Mouse (Mus musculus): Measurements from ENCODE around the gene Gm20458. TPM values are rescaled to one million over a fixed set of nuclear protein-coding genes. Genes with fewer than 3 reads are reported as not detected.

Gene Gm20458
- polyA plus RNA-seq, 1 experiment from 2014 or later = 8.9 TPM

DNA sequence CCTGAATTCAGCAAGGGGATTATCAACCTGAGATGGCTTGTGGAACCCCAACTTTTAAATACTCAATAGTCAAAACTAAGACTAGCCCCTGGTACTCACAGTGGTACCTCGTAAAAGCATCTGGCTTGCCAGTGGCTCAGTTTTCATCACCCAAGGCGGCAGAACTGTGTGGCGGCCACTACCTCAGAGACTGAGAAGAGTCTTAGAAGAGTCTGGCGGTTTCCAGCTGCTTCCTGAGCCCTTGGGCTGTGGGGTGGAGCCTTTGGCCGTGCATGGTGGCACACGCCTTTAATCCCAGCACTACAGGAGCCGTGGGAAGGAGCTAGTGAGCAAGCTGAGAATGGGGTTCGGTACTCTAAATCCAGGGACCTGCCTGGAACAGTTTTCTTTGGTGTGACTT is 61.5 kb downstream of the Gm20458 start:
- H3K27ac ChIP-seq (ENCODE audit: low read depth, low read length) = no peak overlapping the region
- WGBS = 28% methylated on average over 8 of the region's 8 CpGs
- no peaks in the 10 kb centered on the region for H3K4me1 ChIP-seq (ENCODE audit: control insufficient read depth, insufficient read depth, low read length)
- H3K4me3 ChIP-seq (ENCODE audit: low read depth, low read length) = no peak overlapping the region
- no peaks in the 10 kb centered on the region for H3K27me3 ChIP-seq (replicated peaks; ENCODE audit: control insufficient read depth, insufficient read depth, low read length)
- H3K4me2 ChIP-seq (ENCODE audit: low read length) = no peak overlapping the region; the same call in 1 of the 2 replicates
- H3K9ac ChIP-seq (ENCODE audit: low read length) = no peak overlapping the region
- no peaks in the 10 kb centered on the region for H3K36me3 ChIP-seq (ENCODE audit: control insufficient read depth, insufficient read depth, low read length)
- ATAC-seq (no peak), DNase-seq (ENCODE audit: low spot score) (no peak)
- H3K9me3 ChIP-seq (replicated peaks; ENCODE audit: control insufficient read depth, low read length) = 0 out of 2 replicates have a peak, but pooled peaks cover 2% of the 10 kb centered on the region

DNA sequence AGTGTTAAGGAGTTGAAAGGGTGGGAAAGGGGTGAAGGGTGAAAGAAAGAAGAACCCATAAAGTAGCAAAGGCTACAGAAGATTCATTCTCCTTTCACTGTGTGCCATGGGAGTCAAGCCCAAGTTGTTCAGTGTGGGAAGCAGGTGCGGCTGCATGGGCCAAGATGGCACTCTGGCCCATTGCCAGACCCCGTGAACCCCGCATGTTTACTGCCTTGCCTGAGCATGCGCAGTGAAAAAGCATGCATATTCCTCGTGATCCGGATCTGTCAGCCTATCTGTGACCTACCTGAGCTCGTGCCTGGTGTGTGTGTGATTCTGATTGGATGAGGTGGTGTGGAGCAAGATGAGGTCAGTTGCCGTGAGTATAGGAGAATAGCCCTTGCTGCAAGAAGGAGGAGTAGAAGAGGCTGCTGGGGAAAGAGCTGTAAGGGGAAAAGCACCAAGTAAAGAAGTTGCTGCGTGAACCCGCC is 62.6 kb downstream of the Gm20458 start:
- Histone ChIP-seq H3K4me2 (ENCODE audit: low read length) (no peak overlapping the region), H3K36me3 (ENCODE audit: control insufficient read depth, insufficient read depth, low read length) (no peaks in the 10 kb centered on the region), H3K4me1 (ENCODE audit: control insufficient read depth, insufficient read depth, low read length) (no peaks in the 10 kb centered on the region), H3K27me3 (replicated peaks; ENCODE audit: control insufficient read depth, insufficient read depth, low read length) (no peaks in the 10 kb centered on the region), H3K9me3 (replicated peaks; ENCODE audit: control insufficient read depth, low read length) (0 out of 2 replicates have a peak, but pooled peaks cover 2% of the 10 kb centered on the region), H3K9ac (ENCODE audit: low read length) (no peak overlapping the region), H3K4me3 (ENCODE audit: low read depth, low read length) (no peak overlapping the region), H3K27ac (ENCODE audit: low read depth, low read length) (no peak overlapping the region)
- DNase-seq (ENCODE audit: low spot score) = peak; percentile 9
- WGBS = 77% methylated on average over 10 of the region's 10 CpGs
- ATAC-seq = no peak

- ATAC-seq = no peak
- no peaks in the 10 kb centered on the region for H3K36me3 ChIP-seq (ENCODE audit: control insufficient read depth, insufficient read depth, low read length)
- H3K4me2 ChIP-seq (ENCODE audit: low read length) = no peak overlapping the region
- H3K9ac ChIP-seq (ENCODE audit: low read length) = no peak overlapping the region
- 71% methylated on average over 5 of the region's 5 CpGs for WGBS
- 0 out of 2 replicates have a peak, but pooled peaks cover 2% of the 10 kb centered on the region for H3K9me3 ChIP-seq (replicated peaks; ENCODE audit: control insufficient read depth, low read length)
- no peak overlapping the region for H3K4me3 ChIP-seq (ENCODE audit: low read depth, low read length)
- H3K27me3 ChIP-seq (replicated peaks; ENCODE audit: control insufficient read depth, insufficient read depth, low read length) = no peaks in the 10 kb centered on the region
- no peak for DNase-seq (ENCODE audit: low spot score)
- no peaks in the 10 kb centered on the region for H3K4me1 ChIP-seq (ENCODE audit: control insufficient read depth, insufficient read depth, low read length)
- H3K27ac ChIP-seq (ENCODE audit: low read depth, low read length) = no peak overlapping the region
These were observed 67.8 kb downstream of the Gm20458 start for GRCm38 (mm10) chr2:164528557-164528956.

DNA sequence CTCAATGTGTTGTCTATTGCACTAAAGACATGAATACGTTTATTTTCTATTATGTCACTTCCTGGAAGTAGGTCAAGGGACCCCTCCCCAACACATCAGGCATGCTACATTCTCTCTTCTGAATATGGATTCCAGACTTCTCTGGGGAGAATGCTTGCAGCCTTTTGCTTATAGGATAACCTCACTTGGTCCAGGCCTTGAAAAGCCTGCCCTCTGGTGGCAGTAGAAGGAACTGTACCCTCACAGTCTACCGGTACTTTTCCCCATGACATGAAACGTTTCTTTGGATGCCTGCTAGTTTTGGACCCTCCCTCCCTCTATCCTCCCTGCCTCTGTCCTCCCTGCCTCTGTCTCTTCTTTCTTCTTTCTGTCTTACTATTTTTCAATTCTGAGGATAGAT is 70.4 kb downstream of the Gm20458 start:
- no peak overlapping the region for H3K4me2 ChIP-seq (ENCODE audit: low read length)
- DNase-seq (ENCODE audit: low spot score) (peak; percentile 80), ATAC-seq (no peak)
- H3K27ac ChIP-seq (ENCODE audit: low read depth, low read length) = no peak overlapping the region
- 7% methylated on average over 3 of the region's 3 CpGs for WGBS
- no peaks in the 10 kb centered on the region for H3K36me3 ChIP-seq (ENCODE audit: control insufficient read depth, insufficient read depth, low read length)
- H3K4me3 ChIP-seq (ENCODE audit: low read depth, low read length) = no peak overlapping the region
- H3K9me3 ChIP-seq (replicated peaks; ENCODE audit: control insufficient read depth, low read length) = 0 out of 2 replicates have a peak, but pooled peaks cover 2% of the 10 kb centered on the region
- H3K27me3 ChIP-seq (replicated peaks; ENCODE audit: control insufficient read depth, insufficient read depth, low read length) = no peaks in the 10 kb centered on the region
- H3K9ac ChIP-seq (ENCODE audit: low read length) = no peak overlapping the region
- no peaks in the 10 kb centered on the region for H3K4me1 ChIP-seq (ENCODE audit: control insufficient read depth, insufficient read depth, low read length)

DNA sequence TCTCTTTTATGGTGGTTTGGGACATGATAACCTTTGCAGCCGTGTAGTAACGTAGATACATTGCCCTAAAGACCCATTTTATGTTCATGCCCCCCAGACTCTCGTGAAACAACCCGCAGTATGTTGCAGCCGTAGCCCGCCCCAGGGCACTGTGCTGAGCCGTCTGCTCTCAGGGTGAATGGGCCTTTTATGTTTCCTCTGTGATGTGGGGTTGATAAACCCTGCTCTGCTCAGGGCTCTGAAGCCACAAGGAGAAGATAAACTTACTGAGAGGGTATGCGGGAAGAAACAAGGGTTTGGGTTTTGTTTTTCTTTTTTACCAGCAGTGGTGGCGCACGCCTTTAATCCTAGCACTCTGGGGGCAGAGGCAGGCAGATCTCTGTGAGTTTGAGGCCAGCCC is 73.5 kb downstream of the Gm20458 start:
- WGBS = 75% methylated on average over 10 of the region's 10 CpGs
- no peaks in the 10 kb centered on the region for H3K36me3 ChIP-seq (ENCODE audit: control insufficient read depth, insufficient read depth, low read length)
- no peaks in the 10 kb centered on the region for H3K4me1 ChIP-seq (ENCODE audit: control insufficient read depth, insufficient read depth, low read length)
- no peak overlapping the region for H3K4me3 ChIP-seq (ENCODE audit: low read depth, low read length)
- DNase-seq (ENCODE audit: low spot score) (no peak), ATAC-seq (no peak)
- no peaks in the 10 kb centered on the region for H3K27me3 ChIP-seq (replicated peaks; ENCODE audit: control insufficient read depth, insufficient read depth, low read length)
- H3K9ac ChIP-seq (ENCODE audit: low read length) = no peak overlapping the region
- H3K4me2 ChIP-seq (ENCODE audit: low read length) = no peak overlapping the region
- H3K27ac ChIP-seq (ENCODE audit: low read depth, low read length) = no peak overlapping the region
- H3K9me3 ChIP-seq (replicated peaks; ENCODE audit: control insufficient read depth, low read length) = no peaks in the 10 kb centered on the region

- H3K27me3 ChIP-seq (replicated peaks; ENCODE audit: control insufficient read depth, insufficient read depth, low read length) = no peaks in the 10 kb centered on the region
- ATAC-seq = no peak
- no peak overlapping the region for H3K4me3 ChIP-seq (ENCODE audit: low read depth, low read length)
- H3K4me2 ChIP-seq (ENCODE audit: low read length) = no peak overlapping the region
- no peaks in the 10 kb centered on the region for H3K9me3 ChIP-seq (replicated peaks; ENCODE audit: control insufficient read depth, low read length)
- H3K36me3 ChIP-seq (ENCODE audit: control insufficient read depth, insufficient read depth, low read length) = no peaks in the 10 kb centered on the region
- WGBS = 80% methylated on average over 4 of the region's 4 CpGs
- no peaks in the 10 kb centered on the region for H3K4me1 ChIP-seq (ENCODE audit: control insufficient read depth, insufficient read depth, low read length)
- no peak overlapping the region for H3K27ac ChIP-seq (ENCODE audit: low read depth, low read length)
- DNase-seq (ENCODE audit: low spot score) = no peak
- no peak overlapping the region for H3K9ac ChIP-seq (ENCODE audit: low read length)
These were observed 76.2 kb downstream of the Gm20458 start for GRCm38 (mm10) chr2:164537003-164537402.

Other genes starting within 250 kb of the Gm20458 start
- gene Wfdc15b, start 239.3 kb upstream of the Gm20458 start, polyA plus RNA-seq (2014; fragmentation: Nextera tagmentation; extraction: Ambion mirVana) = not detected in 2 replicates
- gene Svs2, start 222.5 kb upstream of the Gm20458 start, polyA plus RNA-seq (2014; fragmentation: Nextera tagmentation; extraction: Ambion mirVana) = not detected in 2 replicates
- not detected in 2 replicates for gene Svs3b, start 204.3 kb upstream of the Gm20458 start, polyA plus RNA-seq (2014; fragmentation: Nextera tagmentation; extraction: Ambion mirVana)
- not detected in 2 replicates for gene Svs4, start 182.5 kb upstream of the Gm20458 start, polyA plus RNA-seq (2014; fragmentation: Nextera tagmentation; extraction: Ambion mirVana)
- not detected in 2 replicates for gene Svs3a, start 171.7 kb upstream of the Gm20458 start, polyA plus RNA-seq (2014; fragmentation: Nextera tagmentation; extraction: Ambion mirVana)
- not detected in 2 replicates for gene Svs6, start 144.2 kb upstream of the Gm20458 start, polyA plus RNA-seq (2014; fragmentation: Nextera tagmentation; extraction: Ambion mirVana)
- gene Svs5, start 128.2 kb upstream of the Gm20458 start, polyA plus RNA-seq (2014; fragmentation: Nextera tagmentation; extraction: Ambion mirVana) = not detected in 2 replicates
- gene Slpi, start 71.9 kb upstream of the Gm20458 start, polyA plus RNA-seq (2014; fragmentation: Nextera tagmentation; extraction: Ambion mirVana) = not detected in 2 replicates
- gene Rbpjl, start 57.8 kb upstream of the Gm20458 start, polyA plus RNA-seq (2014; fragmentation: Nextera tagmentation; extraction: Ambion mirVana) = 0.06 TPM in 1 of 2 replicates, not detected in the other
- 0.08 and 0.10 TPM in 2 replicates for gene Matn4, start 55.8 kb upstream of the Gm20458 start, polyA plus RNA-seq (2014; fragmentation: Nextera tagmentation; extraction: Ambion mirVana)
- 3.9 and 4.2 TPM in 2 replicates for gene Sdc4, start 17.1 kb upstream of the Gm20458 start, polyA plus RNA-seq (2014; fragmentation: Nextera tagmentation; extraction: Ambion mirVana)
- gene Sys1, start 4.0 kb upstream of the Gm20458 start, polyA plus RNA-seq (2014; fragmentation: Nextera tagmentation; extraction: Ambion mirVana) = 76.3 and 86.6 TPM in 2 replicates
- not detected in 2 replicates for gene Trp53tg5, start 12.8 kb downstream of the Gm20458 start, polyA plus RNA-seq (2014; fragmentation: Nextera tagmentation; extraction: Ambion mirVana)
- gene Dbndd2, start 25.1 kb downstream of the Gm20458 start, polyA plus RNA-seq (2014; fragmentation: Nextera tagmentation; extraction: Ambion mirVana) = 3.5 and 4.9 TPM in 2 replicates
- gene Pigt, start 36.6 kb downstream of the Gm20458 start, polyA plus RNA-seq (2014; fragmentation: Nextera tagmentation; extraction: Ambion mirVana) = 66.8 and 72.2 TPM in 2 replicates
- 5.2 and 5.8 TPM in 2 replicates for gene Wfdc2, start 101.4 kb downstream of the Gm20458 start, polyA plus RNA-seq (2014; fragmentation: Nextera tagmentation; extraction: Ambion mirVana)
- gene Spint3, start 112.5 kb downstream of the Gm20458 start, polyA plus RNA-seq (2014; fragmentation: Nextera tagmentation; extraction: Ambion mirVana) = not detected in 2 replicates
- not detected in 2 replicates for gene Wfdc6a, start 124.5 kb downstream of the Gm20458 start, polyA plus RNA-seq (2014; fragmentation: Nextera tagmentation; extraction: Ambion mirVana)
- gene Eppin, start 132.6 kb downstream of the Gm20458 start, polyA plus RNA-seq (2014; fragmentation: Nextera tagmentation; extraction: Ambion mirVana) = not detected in 2 replicates
- gene Wfdc6b, start 152.6 kb downstream of the Gm20458 start, polyA plus RNA-seq (2014; fragmentation: Nextera tagmentation; extraction: Ambion mirVana) = not detected in 2 replicates
- gene Wfdc8, start 152.7 kb downstream of the Gm20458 start, polyA plus RNA-seq (2014; fragmentation: Nextera tagmentation; extraction: Ambion mirVana) = not detected in 2 replicates
- not detected in 2 replicates for gene Wfdc16, start 177.8 kb downstream of the Gm20458 start, polyA plus RNA-seq (2014; fragmentation: Nextera tagmentation; extraction: Ambion mirVana)
- gene Wfdc10, start 195.1 kb downstream of the Gm20458 start, polyA plus RNA-seq (2014; fragmentation: Nextera tagmentation; extraction: Ambion mirVana) = not detected in 2 replicates
- not detected in 2 replicates for gene Wfdc9, start 195.6 kb downstream of the Gm20458 start, polyA plus RNA-seq (2014; fragmentation: Nextera tagmentation; extraction: Ambion mirVana)
- gene Wfdc11, start 213.1 kb downstream of the Gm20458 start, polyA plus RNA-seq (2014; fragmentation: Nextera tagmentation; extraction: Ambion mirVana) = not detected in 2 replicates
- gene Wfdc13, start 224.1 kb downstream of the Gm20458 start, polyA plus RNA-seq (2014; fragmentation: Nextera tagmentation; extraction: Ambion mirVana) = not detected in 2 replicates
- gene Spint4, start 237.5 kb downstream of the Gm20458 start, polyA plus RNA-seq (2014; fragmentation: Nextera tagmentation; extraction: Ambion mirVana) = not detected in 2 replicates